Mouse (Mus musculus): ENCODE results near the gene Vmn1r91. TPM values are rescaled to one million over a fixed set of nuclear protein-coding genes. Genes with fewer than 3 reads are reported as not detected.

Vmn1r91 gene
- under 1 TPM; 0.11 to 0.22 TPM for polyA plus RNA-seq (2017; shearing (Covaris generic))

GRCm38 (mm10) chr7:20099380-20099779 is at the start of gene Vmn1r91:
Vmn1r91 (plus strand) TSS chr7:20099680.

GRCm38 (mm10) chr7:20122479-20122878 is 23.0 kb downstream of the Vmn1r91 start, which contains the start of gene Gm16442:
Gm16442 (minus strand) TSS chr7:20122579.

GRCm38 (mm10) chr7:20138988-20139387 is 39.5 kb downstream of the Vmn1r91 start, which contains the start of gene Vmn1r93:
Vmn1r93 (minus strand) TSS chr7:20139088.

Other genes with a start within 250 kb of the Vmn1r91 start
- gene Gm19345, start 247.7 kb upstream of the Vmn1r91 start, polyA plus RNA-seq (2017; shearing (Covaris generic)): under 1 TPM; 0.20 to 0.81 TPM
- gene Ceacam16, start 238.4 kb upstream of the Vmn1r91 start, polyA plus RNA-seq (2017; shearing (Covaris generic)): 1 to 10 TPM in 1 of 2 experiments, under 1 TPM in 1; 0.48 to 1.1 TPM
- gene Ceacam19, start 211.7 kb upstream of the Vmn1r91 start, polyA plus RNA-seq (2017; shearing (Covaris generic)): not detected
- 10 to 100 TPM; 31.2 to 36.7 TPM for gene Pvr, start 178.5 kb upstream of the Vmn1r91 start, polyA plus RNA-seq (2017; shearing (Covaris generic))
- 10 to 100 TPM; 33.0 to 37.6 TPM for gene Igsf23, start 148.9 kb upstream of the Vmn1r91 start, polyA plus RNA-seq (2017; shearing (Covaris generic))
- not detected for gene Ceacam20, start 134.3 kb upstream of the Vmn1r91 start, polyA plus RNA-seq (2017; shearing (Covaris generic))
- gene Nlrp9b, start 108.2 kb upstream of the Vmn1r91 start, polyA plus RNA-seq (2017; shearing (Covaris generic)): under 1 TPM in 1 of 2 experiments, not detected in 1; 0.44 TPM
- not detected for gene Gm16442, start 22.9 kb downstream of the Vmn1r91 start, polyA plus RNA-seq (2017; shearing (Covaris generic))
- gene Vmn1r93, start 39.4 kb downstream of the Vmn1r91 start, polyA plus RNA-seq (2017; shearing (Covaris generic)): not detected
- gene Vmn1r94, start 68.7 kb downstream of the Vmn1r91 start, polyA plus RNA-seq (2017; shearing (Covaris generic)): not detected
- gene Vmn1r95, start 94.0 kb downstream of the Vmn1r91 start, polyA plus RNA-seq (2017; shearing (Covaris generic)): not detected
- gene Gm6164, start 105.9 kb downstream of the Vmn1r91 start, polyA plus RNA-seq (2017; shearing (Covaris generic)): not detected
- not detected for gene Gm4498, start 134.1 kb downstream of the Vmn1r91 start, polyA plus RNA-seq (2017; shearing (Covaris generic))
- gene Gm5890, start 163.2 kb downstream of the Vmn1r91 start, polyA plus RNA-seq (2017; shearing (Covaris generic)): under 1 TPM in 1 of 2 experiments, not detected in 1; 0.36 TPM
- gene Gm4133, start 234.4 kb downstream of the Vmn1r91 start, polyA plus RNA-seq (2017; shearing (Covaris generic)): not detected

Measured in activated CD4-positive, CD25-positive, alpha-beta regulatory T cell (primary cell).